In genomic region chr5:147956821-147957564, GRCm38 (mm10) we compare ENCODE assay signal across 8 mouse cellular contexts. TPM values are rescaled to one million over a fixed set of nuclear protein-coding genes. Genes with fewer than 3 reads are reported as not detected.
DNase-seq lines count a peak whose midpoint lies in the region; ATAC-seq and TF ChIP-seq lines count a peak whose summit lies in the region.

Gene Mtus2 (plus strand): TSS chr5:147957320.

- H3K36me3 ChIP-seq in erythroblast, embryonic 14.5 days (ENCODE audit: control insufficient read depth) = no peaks in the 10 kb centered on the region
- no peaks in the 10 kb centered on the region for H3K36me3 ChIP-seq in heart, embryonic 10.5 days
- H3K36me3 ChIP-seq in kidney, embryonic 14.5 days (ENCODE audit: control insufficient read depth, insufficient read depth, low read length) = no peaks in the 10 kb centered on the region
- no peaks in the 10 kb centered on the region for H3K36me3 ChIP-seq in limb, embryonic 13.5 days
- no peaks in the 10 kb centered on the region for H3K36me3 ChIP-seq in midbrain, embryonic 14.5 days (ENCODE audit: control insufficient read depth, insufficient read depth, low read length)
- H3K36me3 ChIP-seq in spleen, adult 2 months (ENCODE audit: control insufficient read depth, insufficient read depth, low read length) = no peaks in the 10 kb centered on the region

- TF ChIP-seq POLR2A in spleen, adult 2 months (IDR thresholded peaks at IDR 0.05; ENCODE audit: low read depth, low read length) = no peak

- H3K27ac ChIP-seq in heart, embryonic 10.5 days = peak within 1 kb of the TSS; percentile 49
- H3K27ac ChIP-seq in kidney, embryonic 14.5 days (ENCODE audit: low read depth, low read length) = no peak within 1 kb of the TSS
- no peak within 1 kb of the TSS for H3K27ac ChIP-seq in limb, embryonic 13.5 days
- peak within 1 kb of the TSS; percentile 81 for H3K27ac ChIP-seq in midbrain, embryonic 14.5 days (replicated peaks; ENCODE audit: low read depth, low read length)
- H3K27ac ChIP-seq in spleen, adult 2 months (ENCODE audit: insufficient read depth, low read length) = no peak within 1 kb of the TSS

- H3K9ac ChIP-seq in kidney, embryonic 14.5 days (ENCODE audit: low read depth, low read length) = peak within 1 kb of the TSS; percentile 34
- H3K9ac ChIP-seq in limb, embryonic 13.5 days = peak within 1 kb of the TSS; percentile 61
- peak within 1 kb of the TSS; percentile 87 for H3K9ac ChIP-seq in midbrain, embryonic 14.5 days (replicated peaks; ENCODE audit: low read length)

- peaks cover 3% of the 10 kb centered on the region; the same call in 1 of the 2 replicates for H3K4me1 ChIP-seq in erythroblast, embryonic 14.5 days (ENCODE audit: control insufficient read depth)
- peaks cover 25% of the 10 kb centered on the region for H3K4me1 ChIP-seq in heart, embryonic 10.5 days
- peaks cover 4% of the 10 kb centered on the region; the same call in 1 of the 2 replicates for H3K4me1 ChIP-seq in kidney, embryonic 14.5 days (ENCODE audit: control insufficient read depth, insufficient read depth, low read length)
- H3K4me1 ChIP-seq in limb, embryonic 13.5 days = peaks cover 17% of the 10 kb centered on the region
- peaks cover 10% of the 10 kb centered on the region; the same call in 1 of the 2 replicates for H3K4me1 ChIP-seq in midbrain, embryonic 14.5 days (ENCODE audit: control insufficient read depth, insufficient read depth, low read length)
- peaks cover 3% of the 10 kb centered on the region; the same call in 1 of the 2 replicates for H3K4me1 ChIP-seq in spleen, adult 2 months (ENCODE audit: control insufficient read depth, insufficient read depth, insufficient read length)

- peak; percentile 34 for DNase-seq in c-Kit-positive CD71-positive TER-119-negative erythroid progenitor cells, embryonic 14.5 days (ENCODE audit: low read depth)
- DNase-seq in heart, embryonic 10.5 days (ENCODE audit: low spot score) = peak; percentile 83
- peak; percentile 95 for DNase-seq in midbrain, embryonic 14.5 days
- peak in 1 of 2 experiments; percentile 28 for DNase-seq in spleen, adult 2 months (ENCODE audit: low read depth in 1 of 2, low spot score in 2 of 2)
- DNase-seq in adipocyte (ENCODE audit: low spot score) = no peak

- H3K9me3 ChIP-seq in erythroblast, embryonic 14.5 days (ENCODE audit: control insufficient read depth, low read length) = no peaks in the 10 kb centered on the region
- no peaks in the 10 kb centered on the region for H3K9me3 ChIP-seq in heart, embryonic 10.5 days
- no peaks in the 10 kb centered on the region for H3K9me3 ChIP-seq in kidney, embryonic 14.5 days (ENCODE audit: control insufficient read depth, low read length)
- no peaks in the 10 kb centered on the region for H3K9me3 ChIP-seq in limb, embryonic 13.5 days
- no peaks in the 10 kb centered on the region for H3K9me3 ChIP-seq in midbrain, embryonic 14.5 days (ENCODE audit: control insufficient read depth, low read length)

- WGBS in heart, embryonic 10.5 days = under 1% methylated on average over 44 of the region's 55 CpGs
- WGBS in kidney, embryonic 14.5 days = under 1% methylated on average over 55 of the region's 55 CpGs
- WGBS in limb, embryonic 13.5 days = under 1% methylated on average over 45 of the region's 55 CpGs
- WGBS in midbrain, embryonic 14.5 days = under 1% methylated on average over 55 of the region's 55 CpGs
- 3% methylated on average over 54 of the region's 55 CpGs for WGBS in spleen, adult 2 months

- peak; percentile 94 for ATAC-seq in kidney, embryonic 14.5 days (ENCODE audit: low FRiP score, low TSS enrichment)
- peak; percentile 76 for ATAC-seq in limb, embryonic 13.5 days (ENCODE audit: low FRiP score, low read depth)
- peak; percentile 90 for ATAC-seq in midbrain, embryonic 14.5 days (ENCODE audit: low FRiP score, low TSS enrichment)

- H3K4me2 ChIP-seq in kidney, embryonic 14.5 days (replicated peaks; ENCODE audit: low read depth, low read length) = peak within 1 kb of the TSS; percentile 95
- peak within 1 kb of the TSS; percentile 98 for H3K4me2 ChIP-seq in limb, embryonic 13.5 days (replicated peaks)
- peak within 1 kb of the TSS; percentile 92 for H3K4me2 ChIP-seq in midbrain, embryonic 14.5 days (ENCODE audit: low read length)

- peaks cover 40% of the 10 kb centered on the region for H3K27me3 ChIP-seq in erythroblast, embryonic 14.5 days (ENCODE audit: control insufficient read depth)
- peaks cover 38% of the 10 kb centered on the region for H3K27me3 ChIP-seq in heart, embryonic 10.5 days (ENCODE audit: insufficient read depth, poor library complexity, severe bottlenecking)
- H3K27me3 ChIP-seq in kidney, embryonic 14.5 days (ENCODE audit: control insufficient read depth, insufficient read depth, low read length) = peaks cover 38% of the 10 kb centered on the region
- H3K27me3 ChIP-seq in limb, embryonic 13.5 days = peaks cover 56% of the 10 kb centered on the region
- peaks cover 3% of the 10 kb centered on the region; the same call in 1 of the 2 replicates for H3K27me3 ChIP-seq in midbrain, embryonic 14.5 days (ENCODE audit: control insufficient read depth, insufficient read depth, low read length)
- peaks cover 19% of the 10 kb centered on the region for H3K27me3 ChIP-seq in spleen, adult 2 months (ENCODE audit: control insufficient read depth, insufficient read depth, low read length)

- H3K4me3 ChIP-seq in erythroblast, embryonic 14.5 days (replicated peaks) = peak within 1 kb of the TSS; percentile 20
- peak within 1 kb of the TSS; percentile 73 for H3K4me3 ChIP-seq in heart, embryonic 10.5 days
- H3K4me3 ChIP-seq in kidney, embryonic 14.5 days (ENCODE audit: low read length) = peak within 1 kb of the TSS; percentile 51
- peak within 1 kb of the TSS; percentile 56 for H3K4me3 ChIP-seq in limb, embryonic 13.5 days
- peak within 1 kb of the TSS; percentile 73 for H3K4me3 ChIP-seq in midbrain, embryonic 14.5 days (replicated peaks; ENCODE audit: low read depth, low read length)
- H3K4me3 ChIP-seq in spleen, adult 2 months (ENCODE audit: extremely low read depth, insufficient read depth, insufficient read length) = no peak within 1 kb of the TSS; the same call in 1 of the 2 replicates

- TF ChIP-seq CTCF in spleen, adult 2 months (IDR thresholded peaks at IDR 0.05; ENCODE audit: extremely low read depth, insufficient read depth, insufficient read length, insufficient replicate concordance) = peak; percentile 54; the same call in 1 of the 2 replicates

RNA-seq across cellular contexts. Expression of gene Mtus2, which starts in this region (rescaled TPM):
- not detected in 2 replicates for polyA plus RNA-seq in erythroblast, embryonic 14.5 days (2012)
- 52.2 and 82.7 TPM in 2 replicates for polyA plus RNA-seq in heart, embryonic 10.5 days (2016; fragmentation: Nextera tagmentation; extraction: Ambion mirVana)
- 2.3 and 3.3 TPM in 2 replicates for polyA plus RNA-seq in kidney, embryonic 14.5 days (2014; fragmentation: Nextera tagmentation; extraction: Ambion mirVana)
- 6.9 and 7.0 TPM in 2 replicates for polyA plus RNA-seq in limb, embryonic 13.5 days (2015; fragmentation: Nextera tagmentation; extraction: Ambion mirVana)
- polyA plus RNA-seq in midbrain, embryonic 14.5 days (2014; fragmentation: Nextera tagmentation; extraction: Ambion mirVana) = 46.8 and 51.4 TPM in 2 replicates
- polyA plus RNA-seq in spleen, adult 2 months (2012; rRNA removed) = 2.3 TPM in 2 replicates

Comparison
In these comparisons a context has a peak if more than half of its experiments do, and no peak if none do; other contexts are left out.
1. H3K27ac ChIP-seq: peak in heart, embryonic 10.5 days (single experiment) and midbrain, embryonic 14.5 days (single experiment); none in kidney, embryonic 14.5 days (single experiment), limb, embryonic 13.5 days (single experiment) and spleen, adult 2 months (single experiment).
2. H3K9ac ChIP-seq: peak in every context shown above with its lines; median percentile 87 in midbrain, embryonic 14.5 days; 61 in limb, embryonic 13.5 days; 34 in kidney, embryonic 14.5 days.
3. Peak in every context shown above with its lines, with median percentiles within 50 percentile points of each other: ATAC-seq and H3K4me2 ChIP-seq.